Mouse (Mus musculus) ES-Bruce4 (cell line): Measurements from ENCODE around the gene Cacng2.

Source experiments
- CTCF ChIP-seq: IDR thresholded peaks from one replicate; pipeline ENCODE4 v1.8.1; 2011; ENCODE audit warnings: low read depth, low read length
- EP300 ChIP-seq: IDR thresholded peaks from 2 replicates; pipeline ENCODE4 v1.6.1; 2011; ENCODE audit warnings: low read depth, low read length; ENCODE audit not compliant: insufficient read depth
- POLR2A ChIP-seq: IDR thresholded peaks from one replicate; pipeline ENCODE4 v1.8.1; 2011; ENCODE audit warnings: low read length; ENCODE audit not compliant: insufficient read depth

GRCm38 (mm10) chr15:78001400-78001799 lies 118.4 kb downstream of the Cacng2 start:
- no peak for TF ChIP-seq POLR2A
- no peak for TF ChIP-seq CTCF
- TF ChIP-seq EP300 = peak; percentile 80
